Comparison of ENCODE assay signal across 18 mouse cellular contexts in the genomic region with DNA sequence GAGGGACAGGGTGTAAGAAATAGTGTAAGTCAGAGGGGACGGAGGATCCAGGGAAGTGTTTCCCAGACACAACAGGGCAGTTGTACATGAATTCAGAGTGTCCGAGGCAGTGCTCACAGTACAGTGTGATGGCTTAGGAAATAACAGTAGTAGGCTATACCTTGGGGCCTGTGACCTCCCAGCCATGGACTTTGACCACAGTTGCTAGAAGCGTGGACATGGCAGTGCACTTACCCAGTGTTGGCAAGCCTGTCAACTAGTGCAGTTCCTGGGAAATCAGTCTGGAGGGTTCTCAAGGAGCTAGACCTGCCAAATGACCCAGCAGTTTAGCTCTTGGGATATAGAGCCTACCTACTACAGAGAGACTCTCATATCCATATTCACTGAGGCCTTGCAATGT.
"Had no signal": no experiment of that assay in that cellular context is flagged by ENCODE, and none has a peak within 500 bp of the region (broad histone marks: within the 10 kb centered on the region; RNA-seq: fewer than 3 reads in every experiment).

No protein-coding gene starts in this region.

- H3K27me3 ChIP-seq: hindbrain, embryonic 13.5 days; intestine, embryonic 15.5 days; liver, embryonic 13.5 days; midbrain, embryonic 12.5 days; midbrain, embryonic 15.5 days; neural tube, embryonic 12.5 days; neural tube, embryonic 15.5 days; stomach, embryonic 15.5 days had no signal

- H3K27ac ChIP-seq: hindbrain, embryonic 13.5 days; intestine, embryonic 15.5 days; left cerebral cortex, adult 2 months; liver, embryonic 13.5 days; macrophage; midbrain, embryonic 12.5 days; midbrain, embryonic 15.5 days; neural tube, embryonic 12.5 days; neural tube, embryonic 15.5 days; stomach, embryonic 15.5 days had no signal

- H3K4me3 ChIP-seq: hindbrain, embryonic 13.5 days; intestine, embryonic 15.5 days; left cerebral cortex, adult 2 months; liver, embryonic 13.5 days; midbrain, embryonic 12.5 days; midbrain, embryonic 15.5 days; neural tube, embryonic 12.5 days; neural tube, embryonic 15.5 days; stomach, embryonic 15.5 days had no signal

- H3K9ac ChIP-seq: hindbrain, embryonic 13.5 days; intestine, embryonic 15.5 days; liver, embryonic 13.5 days; lung, embryonic 14.5 days; midbrain, embryonic 12.5 days; midbrain, embryonic 15.5 days; neural tube, embryonic 12.5 days; neural tube, embryonic 15.5 days; stomach, embryonic 15.5 days had no signal

- H3K4me1 ChIP-seq: hindbrain, embryonic 13.5 days; intestine, embryonic 15.5 days; midbrain, embryonic 12.5 days; midbrain, embryonic 15.5 days; neural tube, embryonic 12.5 days; neural tube, embryonic 15.5 days; stomach, embryonic 15.5 days had no signal

- ATAC-seq: hindbrain, embryonic 16.5 days; intestine, embryonic 15.5 days; lung, postnatal 0 days; midbrain, embryonic 15.5 days had no signal

- H3K4me2 ChIP-seq: hindbrain, embryonic 13.5 days; intestine, embryonic 15.5 days; liver, embryonic 13.5 days; lung, embryonic 14.5 days; midbrain, embryonic 12.5 days; midbrain, embryonic 15.5 days; neural tube, embryonic 12.5 days; neural tube, embryonic 15.5 days; stomach, embryonic 15.5 days had no signal

- H3K9me3 ChIP-seq: hindbrain, embryonic 13.5 days; intestine, embryonic 15.5 days; liver, embryonic 13.5 days; midbrain, embryonic 12.5 days; midbrain, embryonic 15.5 days; neural tube, embryonic 12.5 days; neural tube, embryonic 15.5 days; stomach, embryonic 15.5 days had no signal

- DNase-seq: layer of hippocampus, postnatal 36 days; liver, embryonic 13.5 days; lung, embryonic 14.5 days; right cerebral cortex, adult 18-20 months; right cerebral cortex, postnatal 14 days; spleen, adult 18-20 months; thymus, postnatal 25 days had no signal
